Mouse (Mus musculus): ENCODE results near the gene Bcar3. TPM values are rescaled to one million over a fixed set of nuclear protein-coding genes. Genes with fewer than 3 reads are reported as not detected.
"Not testable (repeated sequence)": the region's sequence is repeated elsewhere in the genome, so short reads cannot be mapped to it uniquely, and the experiment has no call there.

Bcar3 gene
- polyA plus RNA-seq, 1 experiment from 2014 or later, result 4.4 TPM

GRCm38 (mm10) chr3:122289344-122289743, 4.6 kb upstream of the Bcar3 start:
- H3K27ac ChIP-seq (ENCODE audit: low read depth, low read length); H3K9ac ChIP-seq (replicated peaks; ENCODE audit: low read depth, low read length); H3K36me3 ChIP-seq (ENCODE audit: control insufficient read depth, insufficient read depth, low read length); H3K4me2 ChIP-seq (ENCODE audit: low read depth, low read length); H3K4me3 ChIP-seq (ENCODE audit: low read depth, low read length); H3K9me3 ChIP-seq (ENCODE audit: control insufficient read depth, low read length); ATAC-seq (ENCODE audit: low read depth); H3K27me3 ChIP-seq (ENCODE audit: control insufficient read depth, insufficient read depth, low read length): not testable (repeated sequence)
- peaks cover 18% of the 10 kb centered on the region for H3K4me1 ChIP-seq (ENCODE audit: control insufficient read depth, insufficient read depth, low read length)
- 68% methylated on average over 4 of the region's 4 CpGs for WGBS

- Histone ChIP-seq H3K9me3 (ENCODE audit: control insufficient read depth, low read length) (no peaks in the 10 kb centered on the region), H3K9ac (replicated peaks; ENCODE audit: low read depth, low read length) (no peak overlapping the region), H3K4me3 (ENCODE audit: low read depth, low read length) (no peak overlapping the region), H3K4me1 (ENCODE audit: control insufficient read depth, insufficient read depth, low read length) (peaks cover 31% of the 10 kb centered on the region), H3K27ac (ENCODE audit: low read depth, low read length) (no peak overlapping the region), H3K27me3 (ENCODE audit: control insufficient read depth, insufficient read depth, low read length) (no peaks in the 10 kb centered on the region; the same call in 1 of the 2 replicates), H3K36me3 (ENCODE audit: control insufficient read depth, insufficient read depth, low read length) (no peaks in the 10 kb centered on the region), H3K4me2 (ENCODE audit: low read depth, low read length) (no peak overlapping the region)
- WGBS, result 77% methylated on average over 7 of the region's 7 CpGs
- ATAC-seq (ENCODE audit: low read depth), result no peak
These were observed 3.2 kb upstream of the Bcar3 start for GRCm38 (mm10) chr3:122290696-122291095.

DNA sequence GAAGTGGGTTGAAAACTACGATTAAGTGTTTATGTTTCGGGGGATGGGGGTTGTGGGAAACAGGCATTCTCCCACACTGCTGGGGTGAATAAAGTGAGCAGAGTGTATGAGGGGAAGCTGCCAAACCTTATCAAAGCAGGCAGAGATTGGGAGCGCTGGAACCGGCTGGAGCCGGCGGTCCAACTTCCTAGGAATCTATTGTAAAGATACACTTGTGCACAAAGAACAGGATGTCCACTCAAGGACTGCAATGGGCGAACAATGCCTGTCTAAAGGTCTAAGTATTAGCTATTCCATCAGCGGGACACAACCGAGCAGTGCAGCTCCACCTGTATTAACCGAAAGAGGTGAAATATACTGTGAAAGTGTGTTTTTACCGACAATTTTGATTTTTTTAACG, 2.1 kb upstream of the Bcar3 start:
- Histone ChIP-seq H3K27me3 (ENCODE audit: control insufficient read depth, insufficient read depth, low read length) (no peaks in the 10 kb centered on the region; the same call in 1 of the 2 replicates), H3K4me1 (ENCODE audit: control insufficient read depth, insufficient read depth, low read length) (peaks cover 31% of the 10 kb centered on the region), H3K9ac (replicated peaks; ENCODE audit: low read depth, low read length) (peak overlapping the region; percentile 99; the same call in 1 of the 2 replicates), H3K9me3 (ENCODE audit: control insufficient read depth, low read length) (no peaks in the 10 kb centered on the region), H3K36me3 (ENCODE audit: control insufficient read depth, insufficient read depth, low read length) (no peaks in the 10 kb centered on the region), H3K4me3 (ENCODE audit: low read depth, low read length) (peak overlapping the region; percentile 85), H3K4me2 (ENCODE audit: low read depth, low read length) (peak overlapping the region; percentile 92), H3K27ac (ENCODE audit: low read depth, low read length) (0 out of 2 replicates have a peak overlapping the region, but pooled peaks have one; percentile 100)
- WGBS, result 48% methylated on average over 12 of the region's 12 CpGs
- no peak for ATAC-seq (ENCODE audit: low read depth)

GRCm38 (mm10) chr3:122292300-122293222, 1.4 kb upstream of the Bcar3 start:
- H3K4me1 ChIP-seq (ENCODE audit: control insufficient read depth, insufficient read depth, low read length), result peaks cover 34% of the 10 kb centered on the region
- peak overlapping the region; percentile 100 for H3K27ac ChIP-seq (ENCODE audit: low read depth, low read length)
- no peaks in the 10 kb centered on the region; the same call in 1 of the 2 replicates for H3K27me3 ChIP-seq (ENCODE audit: control insufficient read depth, insufficient read depth, low read length)
- H3K4me2 ChIP-seq (ENCODE audit: low read depth, low read length), result peak overlapping the region; percentile 92
- peak overlapping the region; percentile 85 for H3K4me3 ChIP-seq (ENCODE audit: low read depth, low read length)
- H3K36me3 ChIP-seq (ENCODE audit: control insufficient read depth, insufficient read depth, low read length), result no peaks in the 10 kb centered on the region
- no peaks in the 10 kb centered on the region for H3K9me3 ChIP-seq (ENCODE audit: control insufficient read depth, low read length)
- peak; percentile 52 for ATAC-seq (ENCODE audit: low read depth)
- peak overlapping the region; percentile 99 for H3K9ac ChIP-seq (replicated peaks; ENCODE audit: low read depth, low read length)
- WGBS, result 8% methylated on average over 54 of the region's 54 CpGs

- Histone ChIP-seq H3K4me2 (ENCODE audit: low read depth, low read length) (peak overlapping the region; percentile 92), H3K27me3 (ENCODE audit: control insufficient read depth, insufficient read depth, low read length) (no peaks in the 10 kb centered on the region; the same call in 1 of the 2 replicates), H3K36me3 (ENCODE audit: control insufficient read depth, insufficient read depth, low read length) (no peaks in the 10 kb centered on the region), H3K9ac (replicated peaks; ENCODE audit: low read depth, low read length) (peak overlapping the region; percentile 99), H3K4me1 (ENCODE audit: control insufficient read depth, insufficient read depth, low read length) (peaks cover 34% of the 10 kb centered on the region), H3K27ac (ENCODE audit: low read depth, low read length) (peak overlapping the region; percentile 100), H3K9me3 (ENCODE audit: control insufficient read depth, low read length) (no peaks in the 10 kb centered on the region), H3K4me3 (ENCODE audit: low read depth, low read length) (peak overlapping the region; percentile 85)
- under 1% methylated on average over 90 of the region's 105 CpGs for WGBS
- ATAC-seq (ENCODE audit: low read depth), result peak; percentile 62
These were observed 548 bp upstream of the Bcar3 start for GRCm38 (mm10) chr3:122293223-122293953.

DNA sequence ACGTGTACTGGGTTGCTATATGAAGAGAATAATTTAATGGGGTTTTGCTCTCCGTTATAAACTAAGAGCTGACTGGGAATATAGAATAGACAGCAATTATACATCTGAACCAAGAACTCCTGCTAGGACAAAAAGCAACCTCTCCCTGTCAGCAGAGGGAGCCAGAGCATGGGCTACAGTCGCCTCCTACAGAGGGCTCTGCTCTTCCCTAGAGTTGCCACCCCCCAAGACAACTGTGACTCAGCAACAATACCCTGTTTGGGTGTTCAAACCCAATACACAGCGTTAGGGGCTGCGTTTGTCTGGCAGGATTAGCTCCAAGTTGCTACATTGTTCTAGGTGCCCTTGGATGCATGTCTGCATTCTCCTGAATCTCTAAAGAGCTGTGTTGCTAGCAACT, 1.6 kb downstream of the Bcar3 start:
- no peak for ATAC-seq (ENCODE audit: low read depth)
- no peak overlapping the region for H3K9ac ChIP-seq (replicated peaks; ENCODE audit: low read depth, low read length)
- no peaks in the 10 kb centered on the region for H3K36me3 ChIP-seq (ENCODE audit: control insufficient read depth, insufficient read depth, low read length)
- H3K4me1 ChIP-seq (ENCODE audit: control insufficient read depth, insufficient read depth, low read length), result peaks cover 34% of the 10 kb centered on the region
- WGBS, result under 1% methylated on average over 5 of the region's 5 CpGs
- peak overlapping the region; percentile 100 for H3K27ac ChIP-seq (ENCODE audit: low read depth, low read length)
- H3K4me3 ChIP-seq (ENCODE audit: low read depth, low read length), result no peak overlapping the region
- H3K9me3 ChIP-seq (ENCODE audit: control insufficient read depth, low read length), result no peaks in the 10 kb centered on the region
- no peak overlapping the region for H3K4me2 ChIP-seq (ENCODE audit: low read depth, low read length)
- H3K27me3 ChIP-seq (ENCODE audit: control insufficient read depth, insufficient read depth, low read length), result no peaks in the 10 kb centered on the region; the same call in 1 of the 2 replicates

GRCm38 (mm10) chr3:122296979-122297378, 3.0 kb downstream of the Bcar3 start:
- no peaks in the 10 kb centered on the region; the same call in 1 of the 2 replicates for H3K27me3 ChIP-seq (ENCODE audit: control insufficient read depth, insufficient read depth, low read length)
- peak overlapping the region; percentile 29; the same call in 1 of the 2 replicates for H3K27ac ChIP-seq (ENCODE audit: low read depth, low read length)
- no peak overlapping the region for H3K4me3 ChIP-seq (ENCODE audit: low read depth, low read length)
- ATAC-seq (ENCODE audit: low read depth), result no peak
- WGBS, result 58% methylated on average over 5 of the region's 5 CpGs
- no peaks in the 10 kb centered on the region for H3K9me3 ChIP-seq (ENCODE audit: control insufficient read depth, low read length)
- H3K9ac ChIP-seq (replicated peaks; ENCODE audit: low read depth, low read length), result no peak overlapping the region
- H3K4me1 ChIP-seq (ENCODE audit: control insufficient read depth, insufficient read depth, low read length), result peaks cover 28% of the 10 kb centered on the region
- H3K4me2 ChIP-seq (ENCODE audit: low read depth, low read length), result no peak overlapping the region
- H3K36me3 ChIP-seq (ENCODE audit: control insufficient read depth, insufficient read depth, low read length), result no peaks in the 10 kb centered on the region

- no peak overlapping the region for H3K9ac ChIP-seq (replicated peaks; ENCODE audit: low read depth, low read length)
These were observed 7.3 kb downstream of the Bcar3 start for GRCm38 (mm10) chr3:122300983-122301919.

More at GRCm38 (mm10) chr3:122300983-122301919, 7.3 kb downstream of the Bcar3 start:
- no peaks in the 10 kb centered on the region for H3K27me3 ChIP-seq (ENCODE audit: control insufficient read depth, insufficient read depth, low read length)
- no peak overlapping the region for H3K4me3 ChIP-seq (ENCODE audit: low read depth, low read length)
- no peaks in the 10 kb centered on the region for H3K9me3 ChIP-seq (ENCODE audit: control insufficient read depth, low read length)
- 70% methylated on average over 9 of the region's 9 CpGs for WGBS
- H3K27ac ChIP-seq (ENCODE audit: low read depth, low read length), result no peak overlapping the region
- H3K36me3 ChIP-seq (ENCODE audit: control insufficient read depth, insufficient read depth, low read length), result no peaks in the 10 kb centered on the region
- no peak overlapping the region for H3K4me2 ChIP-seq (ENCODE audit: low read depth, low read length)
- no peak for ATAC-seq (ENCODE audit: low read depth)
- 0 out of 2 replicates have a peak, but pooled peaks cover 5% of the 10 kb centered on the region for H3K4me1 ChIP-seq (ENCODE audit: control insufficient read depth, insufficient read depth, low read length)
